Mouse (Mus musculus) ES-E14 (cell line): Measurements from ENCODE around the gene Slc17a7.

Experiments
- CHD2 ChIP-seq: IDR thresholded peaks from 2 replicates; pipeline ENCODE4 v1.6.1; 2014; ENCODE audit warnings: mild to moderate bottlenecking, low read depth, low read length, inconsistent platforms
- MAFK ChIP-seq: IDR thresholded peaks from 2 replicates; pipeline ENCODE4 v1.6.1; 2014; ENCODE audit warnings: mild to moderate bottlenecking, low read depth, low read length, inconsistent platforms; ENCODE audit not compliant: insufficient read depth
- ZC3H11A ChIP-seq: IDR thresholded peaks from 2 replicates; pipeline ENCODE4 v1.6.1; 2012; ENCODE audit warnings: low read depth, mild to moderate bottlenecking, inconsistent platforms, low read length, borderline replicate concordance
- ZNF384 ChIP-seq: IDR thresholded peaks from 2 replicates; pipeline ENCODE4 v1.6.1; 2012; ENCODE audit warnings: low read depth, low read length, inconsistent platforms

- TF ChIP-seq MAFK = no peak
- no peak for TF ChIP-seq ZC3H11A
- no peak for TF ChIP-seq CHD2
- TF ChIP-seq ZNF384 = no peak
Observed at GRCm38 (mm10) chr7:45212356-45212755, 48.6 kb downstream of the Slc17a7 start.
